Mouse (Mus musculus): Measurements from ENCODE around the gene Ppp1r15a. TPM values are rescaled to one million over a fixed set of nuclear protein-coding genes. Genes with fewer than 3 reads are reported as not detected.

Ppp1r15a gene
- 100 to 1,000 TPM; 173 to 218 TPM for total RNA-seq (2023)

DNA sequence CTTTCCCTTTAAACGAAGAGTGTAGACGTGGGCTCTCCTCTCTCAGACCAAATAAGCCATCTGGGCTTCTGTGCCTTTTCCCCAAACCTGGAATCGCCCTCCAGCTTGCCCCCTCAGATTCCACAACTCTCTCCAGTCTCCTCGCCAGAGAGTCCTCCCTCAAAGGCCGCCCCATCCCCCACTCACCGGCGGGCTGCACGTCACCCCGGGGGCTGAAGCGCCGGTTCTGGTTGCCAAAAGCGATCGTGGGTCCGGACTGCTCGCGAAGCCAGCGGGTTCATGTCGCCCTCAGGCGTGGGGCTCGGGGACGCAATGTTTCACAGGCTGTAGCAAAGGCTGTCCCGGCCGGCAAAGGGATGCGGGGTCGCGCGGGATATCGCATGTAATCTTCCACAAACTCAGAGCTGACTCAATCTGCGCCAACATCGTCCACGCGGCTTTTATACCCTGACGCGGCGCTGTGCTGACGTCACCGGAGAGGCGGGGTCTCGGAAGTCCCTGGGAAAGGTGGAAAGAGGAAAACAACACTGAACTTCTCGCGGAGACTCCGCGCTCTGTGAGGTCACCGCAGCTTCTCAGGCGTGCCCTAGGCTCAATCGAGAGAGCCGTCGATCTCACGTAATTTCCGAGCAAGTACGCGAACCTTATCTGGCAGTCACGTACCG lies at the start of gene Ppp1r15a, which contains the start of gene Plekha4:
TSS of gene Ppp1r15a (minus strand) at position 460 of the 665 bp plus-strand sequence.
TSS of gene Plekha4 (plus strand) at position 522 of the 665 bp plus-strand sequence.

DNA sequence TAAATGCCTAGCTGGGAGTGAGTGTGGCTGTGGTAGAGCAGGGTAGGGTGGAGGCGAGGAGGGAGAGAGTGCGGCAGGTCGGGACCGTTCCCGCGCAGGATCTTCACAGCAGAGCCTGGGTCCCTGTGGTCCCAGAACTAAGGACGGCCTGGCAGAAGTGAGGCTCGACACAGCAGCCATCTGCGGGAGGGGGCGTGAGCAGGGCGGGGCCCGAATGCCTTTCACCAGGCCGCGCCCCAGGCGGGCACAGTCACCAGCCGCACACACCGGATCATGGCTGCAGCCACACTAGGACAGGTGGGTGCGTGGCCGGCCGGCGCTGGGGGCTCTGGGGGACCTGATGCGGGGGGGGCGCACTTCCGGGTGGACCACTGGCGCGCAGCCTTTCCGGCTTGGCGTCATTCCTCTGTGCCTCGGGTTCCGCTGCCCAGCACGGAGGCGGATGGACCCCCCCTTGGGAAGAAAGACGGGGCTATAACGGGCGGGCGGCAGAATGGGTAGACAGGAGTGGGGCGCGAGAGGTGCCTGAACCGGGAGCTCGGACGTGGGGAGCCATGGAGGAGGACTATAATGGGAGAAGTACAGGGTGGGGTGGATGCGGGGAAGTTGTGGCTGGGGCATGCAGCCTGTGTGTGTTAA lies 44.2 kb upstream of the Ppp1r15a start, which contains the start of gene Bcat2:
TSS of gene Bcat2 (plus strand) at position 51 of the 639 bp plus-strand sequence.

DNA sequence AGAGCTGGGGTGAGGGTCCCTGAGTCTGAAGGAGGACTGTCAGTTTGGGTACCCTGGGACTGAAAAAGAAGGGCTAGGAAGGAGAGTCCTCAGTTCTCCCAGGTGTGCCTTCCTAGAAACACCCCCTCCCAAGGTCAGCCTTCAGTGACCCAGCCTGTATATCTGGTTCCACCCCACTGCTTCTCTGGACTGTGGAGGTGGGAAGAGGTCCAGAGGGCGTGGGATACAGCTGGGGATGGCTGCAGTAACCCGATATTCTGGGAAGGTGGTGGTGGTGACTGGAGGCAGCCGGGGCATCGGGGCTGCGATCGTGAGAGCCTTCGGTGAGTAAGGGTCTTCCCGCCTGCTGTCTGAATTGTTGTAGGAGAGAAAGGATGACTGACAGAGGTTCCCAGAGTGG lies 28.7 kb upstream of the Ppp1r15a start, which contains the start of gene Hsd17b14:
TSS of gene Hsd17b14 (plus strand) at position 150 of the 400 bp plus-strand sequence.

DNA sequence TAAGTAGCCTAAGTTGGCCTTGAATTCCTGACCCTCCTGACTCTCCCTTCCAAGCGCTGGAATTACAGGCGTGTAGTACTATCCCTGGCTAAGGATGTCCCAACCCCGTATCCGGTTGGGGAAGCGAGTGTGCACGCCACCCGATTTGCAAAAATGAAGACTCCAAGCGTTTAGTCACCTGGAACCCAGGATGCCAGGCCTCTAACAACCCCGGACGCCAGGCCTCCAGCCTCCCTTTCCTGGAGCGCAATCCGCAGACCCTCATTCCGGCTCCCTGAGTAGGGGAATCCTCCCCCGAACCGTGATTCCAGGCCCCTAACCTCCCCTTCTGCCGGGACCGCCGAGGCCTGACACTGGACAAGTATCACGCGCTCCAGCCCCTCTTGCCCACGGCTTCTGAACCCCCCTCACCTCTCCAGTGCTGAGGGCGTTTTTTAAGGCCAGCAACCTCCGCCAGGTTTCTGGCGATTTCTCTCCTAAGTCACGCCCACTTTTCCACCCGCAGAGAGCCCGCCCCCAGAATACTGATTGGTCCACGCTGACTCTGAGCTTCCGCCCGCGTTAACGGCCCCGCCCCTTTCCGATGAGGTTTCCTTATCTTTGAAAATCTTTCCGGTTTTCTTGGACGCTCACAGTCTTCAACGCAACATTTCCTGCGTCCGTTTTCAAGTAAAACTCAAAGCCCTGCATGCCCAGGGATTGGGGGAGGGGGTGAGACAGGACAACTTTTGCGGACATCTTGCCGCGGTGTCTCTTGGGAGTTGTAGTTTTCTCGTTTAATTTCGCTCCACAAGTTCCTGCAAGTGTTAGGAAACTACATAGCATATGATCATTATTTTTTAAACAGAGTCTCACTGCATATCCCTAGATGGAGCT lies 15.9 kb downstream of the Ppp1r15a start, which contains the start of gene Nucb1:
TSS of gene Nucb1 (minus strand) at position 495 of the 876 bp plus-strand sequence.

GRCm38 (mm10) chr7:45488293-45489204 lies 37.5 kb downstream of the Ppp1r15a start, which contains the start of gene Dhdh:
Dhdh (minus strand) TSS chr7:45488805.

GRCm38 (mm10) chr7:45486761-45487415 lies 39.2 kb downstream of the Ppp1r15a start, which contains the start of gene Gm45808:
Gm45808 (minus strand) TSS chr7:45486811.

DNA sequence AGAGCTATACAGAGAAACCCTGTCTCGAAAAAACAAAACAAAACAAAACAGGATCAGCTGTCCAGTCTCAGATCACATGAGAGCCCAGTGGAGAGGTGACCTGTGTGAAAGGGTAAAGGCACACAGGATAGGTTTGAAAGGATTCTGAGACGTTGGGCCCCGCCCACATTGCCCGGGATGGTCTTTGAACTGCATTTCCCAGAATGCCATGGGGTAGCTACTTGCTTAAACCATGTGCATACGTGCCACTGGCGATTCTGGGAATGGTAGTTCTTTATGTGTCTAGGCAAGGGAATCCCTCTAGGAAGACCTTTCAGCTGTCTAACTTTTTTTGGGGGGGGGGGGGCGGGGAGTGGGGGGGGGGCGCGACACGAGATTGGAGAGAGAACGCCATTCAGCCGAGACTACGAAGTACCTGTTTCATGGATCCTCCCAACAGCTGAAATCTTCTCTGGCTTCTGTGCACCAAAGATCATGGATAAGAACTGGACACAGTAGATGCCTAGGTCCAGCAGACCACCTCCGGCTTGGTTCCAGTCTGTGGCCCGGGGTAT lies 44.6 kb downstream of the Ppp1r15a start, which contains the start of gene Tulp2:
TSS of gene Tulp2 (plus strand) at position 504 of the 554 bp plus-strand sequence.

Other genes starting within 250 kb of the Ppp1r15a start
- under 1 TPM in 1 of 2 experiments, not detected in 1; 0.33 TPM for gene Slc6a21, start 248.8 kb downstream of the Ppp1r15a start, total RNA-seq (2023)
- gene Trpm4, start 192.5 kb downstream of the Ppp1r15a start, total RNA-seq (2023): 1 to 10 TPM; 3.5 to 4.6 TPM
- not detected for gene Hrc, start 191.0 kb downstream of the Ppp1r15a start, total RNA-seq (2023)
- not detected for gene Ppfia3, start 159.2 kb downstream of the Ppp1r15a start, total RNA-seq (2023)
- not detected for gene Lin7b, start 155.7 kb downstream of the Ppp1r15a start, total RNA-seq (2023)
- gene Snrnp70, start 130.5 kb downstream of the Ppp1r15a start, total RNA-seq (2023): 100 to 1,000 TPM; 286 to 302 TPM
- not detected for gene Kcna7, start 120.6 kb downstream of the Ppp1r15a start, total RNA-seq (2023)
- gene Ntf5, start 112.6 kb downstream of the Ppp1r15a start, total RNA-seq (2023): not detected
- gene Lhb, start 105.4 kb downstream of the Ppp1r15a start, total RNA-seq (2023): not detected
- 10 to 100 TPM; 49.3 to 67.0 TPM for gene Gys1, start 91.4 kb downstream of the Ppp1r15a start, total RNA-seq (2023)
- 10 to 100 TPM; 31.3 to 32.1 TPM for gene Ruvbl2, start 88.2 kb downstream of the Ppp1r15a start, total RNA-seq (2023)
- 1,000 to 10,000 TPM; 1,155 to 1,244 TPM for gene Ftl1, start 66.4 kb downstream of the Ppp1r15a start, total RNA-seq (2023)
- 10 to 100 TPM; 42.2 to 50.4 TPM for gene Bax, start 59.4 kb downstream of the Ppp1r15a start, total RNA-seq (2023)
- gene Tulp2, start 44.4 kb downstream of the Ppp1r15a start, total RNA-seq (2023): not detected
- gene Gm45808, start 39.5 kb downstream of the Ppp1r15a start, total RNA-seq (2023): 1 to 10 TPM in 1 of 2 experiments, under 1 TPM in 1; 0.80 to 1.9 TPM
- gene Dhdh, start 37.5 kb downstream of the Ppp1r15a start, total RNA-seq (2023): 1 to 10 TPM; 6.0 to 7.5 TPM
- gene Nucb1, start 15.9 kb downstream of the Ppp1r15a start, total RNA-seq (2023): 100 to 1,000 TPM; 103 to 126 TPM
- not detected for gene Plekha4, start 62 bp upstream of the Ppp1r15a start, total RNA-seq (2023)
- gene Hsd17b14, start 28.6 kb upstream of the Ppp1r15a start, total RNA-seq (2023): not detected
- 10 to 100 TPM; 32.2 to 35.8 TPM for gene Bcat2, start 43.9 kb upstream of the Ppp1r15a start, total RNA-seq (2023)
- gene Fgf21, start 89.2 kb upstream of the Ppp1r15a start, total RNA-seq (2023): not detected
- 1 to 10 TPM in 1 of 2 experiments, not detected in 1; 1.2 TPM for gene Fut1, start 91.0 kb upstream of the Ppp1r15a start, total RNA-seq (2023)
- gene Izumo1, start 95.5 kb upstream of the Ppp1r15a start, total RNA-seq (2023): under 1 TPM in 1 of 2 experiments, not detected in 1; 0.47 TPM
- gene Rasip1, start 101.2 kb upstream of the Ppp1r15a start, total RNA-seq (2023): 1 to 10 TPM; 2.6 to 2.7 TPM
- under 1 TPM; 0.07 to 0.11 TPM for gene Mamstr, start 113.7 kb upstream of the Ppp1r15a start, total RNA-seq (2023)
- gene Fut2, start 140.1 kb upstream of the Ppp1r15a start, total RNA-seq (2023): not detected
- gene Ntn5, start 157.8 kb upstream of the Ppp1r15a start, total RNA-seq (2023): not detected
- gene Sec1, start 168.1 kb upstream of the Ppp1r15a start, total RNA-seq (2023): under 1 TPM in 1 of 2 experiments, not detected in 1; 0.18 TPM
- not detected for gene Car11, start 173.6 kb upstream of the Ppp1r15a start, total RNA-seq (2023)
- gene Dbp, start 178.8 kb upstream of the Ppp1r15a start, total RNA-seq (2023): 1 to 10 TPM; 7.5 to 9.2 TPM
- gene Rpl18, start 189.2 kb upstream of the Ppp1r15a start, total RNA-seq (2023): 100 to 1,000 TPM; 750 to 815 TPM
- gene Sphk2, start 191.7 kb upstream of the Ppp1r15a start, total RNA-seq (2023): 10 to 100 TPM; 52.8 to 54.1 TPM
- under 1 TPM; 0.13 to 0.36 TPM for gene Fam83e, start 194.9 kb upstream of the Ppp1r15a start, total RNA-seq (2023)
- not detected for gene Spaca4, start 199.5 kb upstream of the Ppp1r15a start, total RNA-seq (2023)

Data from neutrophil, adult 59 days (primary cell).